Mouse (Mus musculus) WW6 (cell line): Measurements from ENCODE around the gene Gm10639.
"Not testable (repeated sequence)": the region's sequence is repeated elsewhere in the genome, so short reads cannot be mapped to it uniquely, and the experiment has no call there.

Experiments used
- DNase-seq: peaks from one replicate; pipeline ENCODE4 v3.0.0-alpha.2; 2013; ENCODE audit warnings: low read depth, low spot score

Gene Gm10639

GRCm38 (mm10) chr9:78347004-78347403 is 57.3 kb downstream of the Gm10639 start:
- no peak for DNase-seq

GRCm38 (mm10) chr9:78348206-78349004 is 58.7 kb downstream of the Gm10639 start:
- DNase-seq, result not testable (repeated sequence)

- DNase-seq, result not testable (repeated sequence)
These were observed 59.4 kb downstream of the Gm10639 start for GRCm38 (mm10) chr9:78349141-78349540.

- not testable (repeated sequence) for DNase-seq
These were observed 60.3 kb downstream of the Gm10639 start for GRCm38 (mm10) chr9:78350007-78350406.

GRCm38 (mm10) chr9:78351504-78352220 is 61.9 kb downstream of the Gm10639 start:
- no peak for DNase-seq
